Mouse (Mus musculus): ENCODE results near the gene Nck2. TPM values are rescaled to one million over a fixed set of nuclear protein-coding genes. Genes with fewer than 3 reads are reported as not detected.

Nck2 gene
- polyA plus RNA-seq, 2 experiments, result 8.4 to 9.0 TPM

GRCm38 (mm10) chr1:43404693-43405678 is 39.4 kb upstream of the Nck2 start:
- H3K9me3 ChIP-seq (ENCODE audit: control insufficient read depth, low read length), result no peaks in the 10 kb centered on the region
- no peaks in the 10 kb centered on the region for H3K27me3 ChIP-seq (ENCODE audit: control insufficient read depth, insufficient read depth, low read length)
- 44% methylated on average over 9 of the region's 9 CpGs for WGBS (ENCODE audit: insufficient replicate concordance)
- TF ChIP-seq EP300 (IDR thresholded peaks at IDR 0.05; ENCODE audit: low read depth) (no peak), CTCF (IDR thresholded peaks at IDR 0.05; ENCODE audit: low read depth) (no peak)
- ATAC-seq (ENCODE audit: insufficient read depth) (no peak), DNase-seq (ENCODE audit: low read depth in 3 of 3, low spot score in 3 of 3) (no peak)
- H3K4me1 ChIP-seq (replicated peaks; ENCODE audit: control insufficient read depth in 2 of 2, insufficient read depth in 2 of 2, low read length in 1 of 2), result peaks cover 5 to 17% of the 10 kb centered on the region in 2 experiments
- no peak overlapping the region for H3K4me2 ChIP-seq (ENCODE audit: low read depth)
- H3K36me3 ChIP-seq (replicated peaks; ENCODE audit: control insufficient read depth, insufficient read depth, low read depth), result no peaks in the 10 kb centered on the region
- H3K27ac ChIP-seq, result no peak overlapping the region
- H3K4me3 ChIP-seq (ENCODE audit: insufficient read depth in 1 of 2, low read depth in 2 of 2, low read length in 2 of 2), result no peak overlapping the region
- H3K9ac ChIP-seq (replicated peaks), result no peak overlapping the region

GRCm38 (mm10) chr1:43409019-43409418 is 35.4 kb upstream of the Nck2 start:
- no peak for ATAC-seq (ENCODE audit: insufficient read depth)
- Histone ChIP-seq H3K9me3 (ENCODE audit: control insufficient read depth, low read length) (no peaks in the 10 kb centered on the region), H3K27ac (no peak overlapping the region), H3K4me2 (ENCODE audit: low read depth) (no peak overlapping the region), H3K36me3 (replicated peaks; ENCODE audit: control insufficient read depth, insufficient read depth, low read depth) (no peaks in the 10 kb centered on the region), H3K9ac (replicated peaks) (no peak overlapping the region), H3K4me1 (replicated peaks; ENCODE audit: control insufficient read depth in 2 of 2, insufficient read depth in 2 of 2, low read length in 1 of 2) (peaks cover 23 to 31% of the 10 kb centered on the region in 2 experiments), H3K4me3 (ENCODE audit: insufficient read depth in 1 of 2, low read depth in 2 of 2, low read length in 2 of 2) (no peak overlapping the region), H3K27me3 (ENCODE audit: control insufficient read depth, insufficient read depth, low read length) (no peaks in the 10 kb centered on the region)
- no peak for DNase-seq (ENCODE audit: low read depth in 3 of 3, low spot score in 3 of 3)
- TF ChIP-seq CTCF (IDR thresholded peaks at IDR 0.05; ENCODE audit: low read depth), result no peak
- WGBS (ENCODE audit: insufficient replicate concordance), result 40% methylated on average over 4 of the region's 4 CpGs

GRCm38 (mm10) chr1:43412825-43413224 is 31.6 kb upstream of the Nck2 start:
- Histone ChIP-seq H3K4me3 (ENCODE audit: insufficient read depth in 1 of 2, low read depth in 2 of 2, low read length in 2 of 2) (no peak overlapping the region), H3K9ac (replicated peaks) (peak overlapping the region; percentile 50), H3K27ac (peak overlapping the region; percentile 94), H3K36me3 (replicated peaks; ENCODE audit: control insufficient read depth, insufficient read depth, low read depth) (no peaks in the 10 kb centered on the region), H3K27me3 (ENCODE audit: control insufficient read depth, insufficient read depth, low read length) (no peaks in the 10 kb centered on the region), H3K4me2 (ENCODE audit: low read depth) (peak overlapping the region; percentile 63), H3K4me1 (replicated peaks; ENCODE audit: control insufficient read depth in 2 of 2, insufficient read depth in 2 of 2, low read length in 1 of 2) (peaks cover 49 to 54% of the 10 kb centered on the region in 2 experiments), H3K9me3 (ENCODE audit: control insufficient read depth, low read length) (no peaks in the 10 kb centered on the region)
- 11% methylated on average over 3 of the region's 3 CpGs for WGBS (ENCODE audit: insufficient replicate concordance)
- TF ChIP-seq CTCF (IDR thresholded peaks at IDR 0.05; ENCODE audit: low read depth), result no peak
- peak; percentile 19; the same call in 1 of the 2 replicates for TF ChIP-seq EP300 (IDR thresholded peaks at IDR 0.05; ENCODE audit: low read depth)
- ATAC-seq (ENCODE audit: insufficient read depth) (peak; percentile 41), DNase-seq (ENCODE audit: low read depth in 3 of 3, low spot score in 3 of 3) (peak; percentile 57 to 59 (median 57))

- H3K9ac ChIP-seq (replicated peaks), result peak overlapping the region; percentile 50
- peak overlapping the region; percentile 94 for H3K27ac ChIP-seq
- H3K36me3 ChIP-seq (replicated peaks; ENCODE audit: control insufficient read depth, insufficient read depth, low read depth), result no peaks in the 10 kb centered on the region
- DNase-seq (ENCODE audit: low read depth in 3 of 3, low spot score in 3 of 3) (no peak), ATAC-seq (ENCODE audit: insufficient read depth) (no peak)
- H3K4me2 ChIP-seq (ENCODE audit: low read depth), result peak overlapping the region; percentile 63
- H3K4me3 ChIP-seq (ENCODE audit: insufficient read depth in 1 of 2, low read depth in 2 of 2, low read length in 2 of 2), result no peak overlapping the region
- H3K4me1 ChIP-seq (replicated peaks; ENCODE audit: control insufficient read depth in 2 of 2, insufficient read depth in 2 of 2, low read length in 1 of 2), result peaks cover 49 to 54% of the 10 kb centered on the region in 2 experiments
- 41% methylated on average over 3 of the region's 3 CpGs for WGBS (ENCODE audit: insufficient replicate concordance)
- TF ChIP-seq EP300 (IDR thresholded peaks at IDR 0.05; ENCODE audit: low read depth) (no peak), CTCF (IDR thresholded peaks at IDR 0.05; ENCODE audit: low read depth) (no peak)
- no peaks in the 10 kb centered on the region for H3K9me3 ChIP-seq (ENCODE audit: control insufficient read depth, low read length)
- no peaks in the 10 kb centered on the region for H3K27me3 ChIP-seq (ENCODE audit: control insufficient read depth, insufficient read depth, low read length)
Observed at GRCm38 (mm10) chr1:43413298-43413697, 31.1 kb upstream of the Nck2 start.

GRCm38 (mm10) chr1:43413749-43414148 is 30.6 kb upstream of the Nck2 start:
- Histone ChIP-seq H3K4me3 (ENCODE audit: insufficient read depth in 1 of 2, low read depth in 2 of 2, low read length in 2 of 2) (no peak overlapping the region), H3K27ac (peak overlapping the region; percentile 94), H3K4me1 (replicated peaks; ENCODE audit: control insufficient read depth in 2 of 2, insufficient read depth in 2 of 2, low read length in 1 of 2) (peaks cover 49 to 54% of the 10 kb centered on the region in 2 experiments), H3K36me3 (replicated peaks; ENCODE audit: control insufficient read depth, insufficient read depth, low read depth) (no peaks in the 10 kb centered on the region), H3K9me3 (ENCODE audit: control insufficient read depth, low read length) (no peaks in the 10 kb centered on the region), H3K9ac (replicated peaks) (peak overlapping the region; percentile 31), H3K4me2 (ENCODE audit: low read depth) (peak overlapping the region; percentile 63), H3K27me3 (ENCODE audit: control insufficient read depth, insufficient read depth, low read length) (no peaks in the 10 kb centered on the region)
- peak; percentile 74 for ATAC-seq (ENCODE audit: insufficient read depth)
- 25% methylated on average over 4 of the region's 4 CpGs for WGBS (ENCODE audit: insufficient replicate concordance)
- DNase-seq (ENCODE audit: low read depth in 3 of 3, low spot score in 3 of 3), result peak in 2 of 3 experiments; percentile 27 to 46
- TF ChIP-seq EP300 (IDR thresholded peaks at IDR 0.05; ENCODE audit: low read depth), result no peak
- TF ChIP-seq CTCF (IDR thresholded peaks at IDR 0.05; ENCODE audit: low read depth), result no peak
